Comparison of ENCODE assay signal across 8 mouse cellular contexts in genomic region chrX:160765389-160766232, GRCm38 (mm10). TPM values are rescaled to one million over a fixed set of nuclear protein-coding genes. Genes with fewer than 3 reads are reported as not detected.
DNase-seq lines count a peak whose midpoint lies in the region; ATAC-seq and TF ChIP-seq lines count a peak whose summit lies in the region.

No protein-coding gene starts in this region.

- H3K36me3 ChIP-seq in lung, embryonic 14.5 days (ENCODE audit: insufficient read depth), result no peaks in the 10 kb centered on the region

- 23% methylated on average over 29 of the region's 30 CpGs for WGBS in lung, embryonic 14.5 days

- no peak overlapping the region for H3K27ac ChIP-seq in lung, embryonic 14.5 days (ENCODE audit: low read depth)

- H3K4me3 ChIP-seq in lung, embryonic 14.5 days (ENCODE audit: low read depth, low read length), result peak overlapping the region; percentile 44

- H3K9ac ChIP-seq in lung, embryonic 14.5 days, result peak overlapping the region; percentile 36

- no peaks in the 10 kb centered on the region for H3K4me1 ChIP-seq in lung, embryonic 14.5 days (ENCODE audit: insufficient read depth)

- no peak for TF ChIP-seq CTCF in lung, embryonic 14.5 days (IDR thresholded peaks at IDR 0.05; ENCODE audit: low read depth)

- peak; percentile 94 to 99 for ATAC-seq in hematopoietic stem cell, adult 5-6 weeks (replicated peaks in 1 of 2; ENCODE audit: insufficient read depth in 1 of 2, low FRiP score in 2 of 2, low TSS enrichment in 1 of 2, low read depth in 1 of 2, poor library complexity in 2 of 2, severe bottlenecking in 2 of 2)
- peak; percentile 96 for ATAC-seq in lung, embryonic 14.5 days (ENCODE audit: insufficient read depth)
- peak; percentile 95 for ATAC-seq in neutrophil, adult 5-6 weeks (ENCODE audit: extremely low read depth, insufficient number of reproducible peaks, low FRiP score, poor library complexity, severe bottlenecking)

- DNase-seq in MN1 (ENCODE audit: low spot score), result peak; percentile 87
- peak; percentile 93 for DNase-seq in cerebellum, adult 8-10 months
- DNase-seq in forelimb bud, embryonic 11.5 days (ENCODE audit: low read depth, low spot score), result peak; percentile 80
- peak; percentile 83 to 95 for DNase-seq in layer of hippocampus, adult 8-10 months (ENCODE audit: low spot score in 2 of 2)
- DNase-seq in lung, embryonic 14.5 days, result peak; percentile 94
- DNase-seq in thymus, adult 18-20 months, result peak; percentile 72 to 80

- H3K4me2 ChIP-seq in lung, embryonic 14.5 days, result peak overlapping the region; percentile 52

- no peaks in the 10 kb centered on the region for H3K27me3 ChIP-seq in lung, embryonic 14.5 days (ENCODE audit: insufficient read depth, low read length)

- no peaks in the 10 kb centered on the region for H3K9me3 ChIP-seq in lung, embryonic 14.5 days (ENCODE audit: low read depth, low read length)

RNA-seq across cellular contexts. Expression of gene Rs1, which starts 2.2 kb away (rescaled TPM):
- total RNA-seq in hematopoietic stem cell, adult 5-6 weeks (2017), result not detected in 2 replicates
- total RNA-seq in layer of hippocampus, adult 8-10 months (2022), result under 1 TPM in 1 of 4 experiments, not detected in 3; 0.20 TPM
- not detected in 2 replicates for polyA plus RNA-seq in lung, embryonic 14.5 days (2014; fragmentation: Nextera tagmentation; extraction: Ambion mirVana)
- total RNA-seq in neutrophil, adult 5-6 weeks (2017), result 0.70 TPM in 1 of 2 replicates, not detected in the other

RNA-seq across cellular contexts. Expression of gene Ppef1, which starts 30.0 kb away (rescaled TPM):
- 1.1 TPM in 1 of 2 replicates, not detected in the other for total RNA-seq in hematopoietic stem cell, adult 5-6 weeks (2017)
- total RNA-seq in layer of hippocampus, adult 8-10 months (2022), result 1 to 10 TPM in 1 of 4 experiments, under 1 TPM in 3; 0.13 to 2.8 (median 0.80) TPM
- not detected in 2 replicates for polyA plus RNA-seq in lung, embryonic 14.5 days (2014; fragmentation: Nextera tagmentation; extraction: Ambion mirVana)
- not detected in 2 replicates for total RNA-seq in neutrophil, adult 5-6 weeks (2017)
